ENCODE assay signal across 19 mouse cellular contexts in genomic region chr6:145732868-145733267, GRCm38 (mm10).
"Had no signal": no experiment of that assay in that cellular context is flagged by ENCODE, and none has a peak within 500 bp of the region (broad histone marks: within the 10 kb centered on the region; RNA-seq: fewer than 3 reads in every experiment).

No protein-coding gene starts in this region.

- H3K9ac ChIP-seq: limb, embryonic 13.5 days; liver, embryonic 12.5 days; liver, embryonic 15.5 days; lung, embryonic 15.5 days; midbrain, embryonic 12.5 days; midbrain, embryonic 15.5 days; neural tube, embryonic 12.5 days; neural tube, embryonic 15.5 days; stomach, embryonic 15.5 days had no signal

- H3K36me3 ChIP-seq: limb, embryonic 13.5 days; liver, embryonic 12.5 days; liver, embryonic 15.5 days; lung, embryonic 15.5 days; midbrain, embryonic 12.5 days; midbrain, embryonic 15.5 days; neural tube, embryonic 12.5 days; neural tube, embryonic 15.5 days; stomach, embryonic 15.5 days had no signal

- H3K4me3 ChIP-seq: limb, embryonic 13.5 days; liver, embryonic 12.5 days; liver, embryonic 15.5 days; lung, embryonic 15.5 days; midbrain, embryonic 12.5 days; midbrain, embryonic 15.5 days; neural tube, embryonic 12.5 days; neural tube, embryonic 15.5 days; stomach, embryonic 15.5 days had no signal

- H3K4me1 ChIP-seq: liver, embryonic 12.5 days; liver, embryonic 15.5 days; midbrain, embryonic 15.5 days; neural tube, embryonic 12.5 days; neural tube, embryonic 15.5 days; stomach, embryonic 15.5 days had no signal

- H3K27ac ChIP-seq: limb, embryonic 13.5 days; liver, embryonic 12.5 days; liver, embryonic 15.5 days; lung, embryonic 15.5 days; macrophage; midbrain, embryonic 12.5 days; midbrain, embryonic 15.5 days; neural tube, embryonic 12.5 days; neural tube, embryonic 15.5 days; stomach, embryonic 15.5 days had no signal

- H3K9me3 ChIP-seq: limb, embryonic 13.5 days; liver, embryonic 12.5 days; liver, embryonic 15.5 days; lung, embryonic 15.5 days; midbrain, embryonic 12.5 days; midbrain, embryonic 15.5 days; neural tube, embryonic 12.5 days; neural tube, embryonic 15.5 days; stomach, embryonic 15.5 days had no signal

- ATAC-seq: liver, embryonic 12.5 days; midbrain, embryonic 15.5 days had no signal

- H3K27me3 ChIP-seq: limb, embryonic 13.5 days; liver, embryonic 12.5 days; liver, embryonic 15.5 days; lung, embryonic 15.5 days; midbrain, embryonic 12.5 days; midbrain, embryonic 15.5 days; neural tube, embryonic 12.5 days; neural tube, embryonic 15.5 days; stomach, embryonic 15.5 days had no signal

- DNase-seq: kidney, adult 2 months; kidney, postnatal 10 days; kidney, postnatal 36 days; liver; lung, postnatal 14 days; right cerebral cortex, adult 18-20 months; right cerebral cortex, postnatal 14 days; spleen, adult 18-20 months; thymus, postnatal 25 days had no signal

- H3K4me2 ChIP-seq: limb, embryonic 13.5 days; liver, embryonic 12.5 days; liver, embryonic 15.5 days; lung, embryonic 15.5 days; midbrain, embryonic 12.5 days; midbrain, embryonic 15.5 days; neural tube, embryonic 12.5 days; neural tube, embryonic 15.5 days; stomach, embryonic 15.5 days had no signal
